Mouse (Mus musculus) left cerebral cortex, postnatal 4 days (tissue): ENCODE measurements around the gene Stx12. TPM values are rescaled to one million over a fixed set of nuclear protein-coding genes. Genes with fewer than 3 reads are reported as not detected.
"Not testable (repeated sequence)": the region's sequence is repeated elsewhere in the genome, so short reads cannot be mapped to it uniquely, and the experiment has no call there.

Experiments used
- DNase-seq: peaks from one replicate; pipeline ENCODE4 v3.0.0-alpha.2; 2022
- intact Hi-C: fragments of 180-260 bp; cut with DNase I; formaldehyde crosslinking; loops from one replicate; pipeline ENCODE4 v1.15.1; 2025
- total RNA-seq, 2 experiments: library from RNA; stranded (reverse); gene quantifications; 2 replicates each; pipeline ENCODE4 v1.2.3; 2021

The Stx12 gene
- total RNA-seq = 100 to 1,000 TPM; 146 to 153 TPM

- DNase-seq = peak; percentile 93
- intact Hi-C loops = no loop called here
Measured at GRCm38 (mm10) chr4:132884064-132884843, at the start of gene Stx12. Stx12 (minus strand) TSS chr4:132884509.

- intact Hi-C loops = no loop called here
- DNase-seq = no peak
Measured at GRCm38 (mm10) chr4:132932752-132933404, 48.6 kb upstream of the Stx12 start.

- intact Hi-C loops = no loop called here
- no peak for DNase-seq
Measured at GRCm38 (mm10) chr4:132930784-132931183, 46.5 kb upstream of the Stx12 start.

GRCm38 (mm10) chr4:132926520-132926919, 42.2 kb upstream of the Stx12 start:
- DNase-seq, intact Hi-C loops: not testable (repeated sequence)

GRCm38 (mm10) chr4:132922558-132923008, 38.3 kb upstream of the Stx12 start, which contains the start of gene Fam76a:
Fam76a (minus strand) TSS chr4:132922558.
- intact Hi-C loops = no loop called here

GRCm38 (mm10) chr4:132922061-132922530, 37.8 kb upstream of the Stx12 start:
- intact Hi-C loops = no loop called here
- peak; percentile 35 for DNase-seq

More at GRCm38 (mm10) chr4:132922558-132923008, 38.3 kb upstream of the Stx12 start, which contains the start of gene Fam76a:
- peak; percentile 100 for DNase-seq

GRCm38 (mm10) chr4:132921488-132921887, 37.2 kb upstream of the Stx12 start:
- DNase-seq = no peak
- intact Hi-C loops = no loop called here

- DNase-seq = no peak
- intact Hi-C loops = no loop called here
Measured at GRCm38 (mm10) chr4:132920171-132920570, 35.9 kb upstream of the Stx12 start.

- DNase-seq, intact Hi-C loops: not testable (repeated sequence)
Measured at GRCm38 (mm10) chr4:132918493-132918892, 34.2 kb upstream of the Stx12 start.

- DNase-seq = no peak
- intact Hi-C loops = no loop called here
Measured at GRCm38 (mm10) chr4:132912156-132912555, 27.8 kb upstream of the Stx12 start.

- intact Hi-C loops = no loop called here
- no peak for DNase-seq
Measured at GRCm38 (mm10) chr4:132905843-132906360, 21.6 kb upstream of the Stx12 start.

GRCm38 (mm10) chr4:132904765-132905309, 20.5 kb upstream of the Stx12 start:
- intact Hi-C loops = no loop called here
- no peak for DNase-seq

- no peak for DNase-seq
- intact Hi-C loops = no loop called here
Measured at GRCm38 (mm10) chr4:132904071-132904470, 19.8 kb upstream of the Stx12 start.

GRCm38 (mm10) chr4:132898197-132898596, 13.9 kb upstream of the Stx12 start:
- no peak for DNase-seq
- intact Hi-C loops = no loop called here

- intact Hi-C loops = no loop called here
- DNase-seq = no peak
Measured at GRCm38 (mm10) chr4:132894402-132894801, 10.1 kb upstream of the Stx12 start.

GRCm38 (mm10) chr4:132884844-132885374, 600 bp upstream of the Stx12 start:
- intact Hi-C loops = no loop called here
- no peak for DNase-seq

- intact Hi-C loops = no loop called here
- no peak for DNase-seq
Measured at GRCm38 (mm10) chr4:132883561-132884063, 697 bp downstream of the Stx12 start.

GRCm38 (mm10) chr4:132874363-132875097, 9.8 kb downstream of the Stx12 start:
- DNase-seq = no peak
- intact Hi-C loops = no loop called here

GRCm38 (mm10) chr4:132873481-132874362, 10.6 kb downstream of the Stx12 start:
- intact Hi-C loops = no loop called here
- DNase-seq = no peak
